Mouse (Mus musculus) heart, adult 8-10 months (tissue): ENCODE data around the gene Esr1. TPM values are rescaled to one million over a fixed set of nuclear protein-coding genes. Genes with fewer than 3 reads are reported as not detected.
A peak's percentile ranks its signal among the peaks of the same experiment; 100 is the strongest.
"Not testable (repeated sequence)": the region's sequence is repeated elsewhere in the genome, so short reads cannot be mapped to it uniquely, and the experiment has no call there.

Experiments used
- DNase-seq: peaks from one replicate; pipeline ENCODE4 v3.0.0; 2022; ENCODE audit warnings: low spot score
- total RNA-seq, 4 experiments: library from RNA; stranded (reverse); gene quantifications; 2 replicates each; pipeline ENCODE4 v1.2.4; 2022

Gene Esr1
- total RNA-seq, 4 experiments from 2014 or later, result 0.90 to 1.1 (median 1.0) TPM

DNA sequence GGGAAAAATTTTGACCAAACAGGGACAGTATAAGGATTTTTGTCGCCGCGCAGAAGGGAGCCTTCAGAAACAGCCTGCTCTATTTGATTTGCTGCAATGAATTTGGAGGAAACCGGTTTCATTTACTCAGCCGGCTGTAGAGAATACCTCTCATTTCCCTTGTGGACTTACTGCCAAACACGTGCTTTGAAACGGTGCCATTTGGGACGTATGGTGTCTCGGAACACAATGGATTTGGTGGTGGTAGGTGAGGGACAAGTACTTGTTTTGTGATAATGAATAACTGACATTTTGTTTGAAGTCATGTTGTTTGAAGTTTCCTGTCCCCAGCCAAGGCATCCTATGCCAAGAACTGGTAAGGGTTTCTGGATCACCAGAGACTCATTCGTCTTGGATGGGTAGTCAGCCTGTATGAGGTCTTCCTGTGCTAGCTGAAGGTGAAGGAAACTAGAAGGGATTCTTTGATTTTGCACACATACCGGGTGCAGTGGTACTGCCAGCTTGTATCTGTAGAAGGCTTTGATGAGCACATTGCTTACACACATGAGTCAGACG lies 72.4 kb downstream of the Esr1 start:
- no peak for DNase-seq

DNA sequence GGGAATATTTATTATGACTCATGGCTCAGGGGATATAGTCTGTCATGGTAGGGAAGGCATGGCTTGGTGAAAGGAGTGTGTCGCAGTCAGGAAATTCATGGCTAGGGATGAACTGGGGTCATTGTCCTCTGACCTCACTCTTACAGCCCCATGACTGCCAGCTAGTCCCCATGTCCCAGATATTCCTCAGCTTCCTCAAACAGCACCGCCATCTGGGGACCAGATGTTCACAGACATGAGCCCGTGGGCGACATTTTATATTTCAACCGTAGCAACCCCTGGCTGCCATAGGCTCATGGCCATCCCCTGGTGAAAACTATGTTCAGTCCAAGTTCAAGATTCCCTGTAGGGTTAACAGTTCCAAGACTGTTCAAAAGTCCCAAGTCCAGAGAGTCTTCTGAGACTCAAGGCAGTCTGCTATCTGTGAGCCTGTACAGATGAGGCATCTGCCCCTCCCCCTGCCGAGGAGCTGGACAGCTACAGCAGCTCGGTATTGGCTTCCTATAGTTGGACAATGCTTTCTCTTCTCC lies 83.0 kb downstream of the Esr1 start:
- no peak for DNase-seq

- DNase-seq, result no peak
Measured at GRCm38 (mm10) chr10:4709915-4710314, 98.5 kb downstream of the Esr1 start.

DNA sequence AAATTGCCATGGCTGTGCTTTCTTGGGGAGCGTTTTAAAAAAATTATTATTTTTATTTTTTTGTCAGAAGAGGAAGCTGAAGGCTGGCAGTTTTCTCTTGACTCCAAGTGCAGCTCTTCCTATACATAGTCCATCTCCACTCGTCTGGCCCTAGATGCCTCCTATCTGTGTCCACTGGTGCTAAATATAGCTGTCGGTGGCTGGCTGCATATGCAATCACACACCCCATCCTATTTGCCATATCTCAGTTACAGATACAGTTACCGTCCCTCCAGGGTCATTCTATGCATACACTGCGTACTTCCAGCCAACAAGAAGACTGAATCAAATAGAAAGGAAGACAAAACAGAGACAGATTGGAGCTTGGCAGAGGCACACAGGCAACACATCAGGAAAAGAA lies 100.0 kb downstream of the Esr1 start:
- DNase-seq, result no peak

- no peak for DNase-seq
Measured at GRCm38 (mm10) chr10:4712061-4712908, 100.9 kb downstream of the Esr1 start.

GRCm38 (mm10) chr10:4713398-4713797 lies 102.0 kb downstream of the Esr1 start:
- DNase-seq, result no peak

DNA sequence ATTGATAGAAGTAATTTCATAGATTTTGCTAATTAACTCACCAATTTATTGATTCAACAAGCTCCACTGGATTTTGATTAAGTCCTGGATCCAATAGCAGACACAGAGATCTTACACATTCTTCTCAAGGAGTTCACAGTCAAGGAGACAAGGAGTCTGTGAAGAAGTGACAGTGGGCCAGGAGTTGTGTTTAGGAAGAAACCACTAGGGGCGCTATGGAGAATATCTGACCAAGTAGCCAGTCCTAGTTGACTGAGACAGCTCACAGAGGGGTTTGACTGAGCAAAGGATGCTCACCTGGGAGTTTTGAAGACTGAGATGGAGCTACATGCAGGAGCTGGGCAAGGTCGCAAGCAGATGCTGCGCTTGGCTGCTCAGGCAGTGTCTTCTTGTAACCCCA lies 113.5 kb downstream of the Esr1 start:
- no peak for DNase-seq

GRCm38 (mm10) chr10:4726141-4726540 lies 114.7 kb downstream of the Esr1 start:
- no peak for DNase-seq

DNA sequence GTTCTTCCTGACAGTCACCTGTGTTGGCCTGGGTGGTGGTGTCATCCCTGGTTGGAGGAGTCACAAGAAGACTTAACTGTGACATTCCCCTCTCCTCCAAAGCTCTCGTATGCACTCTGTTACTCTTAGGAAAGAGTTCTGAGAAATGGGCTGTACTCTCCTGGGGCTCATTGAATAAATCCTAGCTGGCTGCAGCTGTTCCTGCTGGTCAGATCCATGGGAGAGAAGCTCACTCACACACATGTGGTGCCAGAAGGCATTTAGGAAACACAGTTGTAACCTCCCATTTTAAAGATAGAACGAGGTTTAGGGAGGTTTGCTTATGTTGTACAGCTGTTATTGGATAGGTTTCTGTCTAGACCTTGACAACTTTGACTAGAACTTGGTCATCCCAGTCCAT lies 120.9 kb downstream of the Esr1 start:
- DNase-seq, result no peak

GRCm38 (mm10) chr10:4733987-4734386 lies 122.6 kb downstream of the Esr1 start:
- DNase-seq, result no peak

DNA sequence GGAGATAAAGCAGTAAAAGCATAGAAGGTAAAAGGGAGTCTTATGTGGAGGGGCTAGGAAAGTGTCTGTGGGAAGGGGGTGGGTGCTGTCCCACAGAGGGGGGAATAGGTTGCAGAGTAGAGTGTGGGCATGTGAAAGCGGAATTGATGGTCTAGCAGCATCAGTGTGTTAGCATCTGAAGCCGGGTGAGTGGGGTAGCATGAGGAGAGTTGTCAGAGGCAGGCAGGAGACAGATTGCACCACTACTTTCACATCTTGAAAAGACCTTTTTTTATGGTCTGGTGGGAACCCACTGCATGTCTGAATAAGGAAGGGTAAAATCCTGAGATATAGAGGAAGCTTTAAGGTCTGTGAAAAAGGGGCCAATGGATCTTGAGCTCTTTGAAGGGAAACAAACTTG lies 123.5 kb downstream of the Esr1 start:
- DNase-seq, result no peak

DNA sequence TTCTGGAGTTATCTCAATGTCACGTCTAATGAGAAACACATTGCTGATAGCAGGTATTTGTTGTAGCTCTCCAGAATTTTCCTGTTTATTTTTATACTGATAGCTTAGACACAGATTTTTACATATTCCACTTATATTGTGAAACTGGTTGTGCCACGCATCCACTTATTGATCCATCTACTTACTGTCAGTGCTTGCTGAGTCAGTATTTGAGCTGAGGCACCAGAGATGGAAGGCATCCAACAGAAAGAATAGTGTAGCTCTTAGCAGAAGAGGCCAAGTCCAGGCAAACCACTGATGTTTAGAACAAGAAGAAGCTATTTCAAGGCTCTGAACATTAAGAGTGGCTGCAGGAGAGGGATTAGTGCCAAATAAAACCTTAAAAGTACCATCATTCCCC lies 126.9 kb downstream of the Esr1 start:
- DNase-seq, result no peak

DNA sequence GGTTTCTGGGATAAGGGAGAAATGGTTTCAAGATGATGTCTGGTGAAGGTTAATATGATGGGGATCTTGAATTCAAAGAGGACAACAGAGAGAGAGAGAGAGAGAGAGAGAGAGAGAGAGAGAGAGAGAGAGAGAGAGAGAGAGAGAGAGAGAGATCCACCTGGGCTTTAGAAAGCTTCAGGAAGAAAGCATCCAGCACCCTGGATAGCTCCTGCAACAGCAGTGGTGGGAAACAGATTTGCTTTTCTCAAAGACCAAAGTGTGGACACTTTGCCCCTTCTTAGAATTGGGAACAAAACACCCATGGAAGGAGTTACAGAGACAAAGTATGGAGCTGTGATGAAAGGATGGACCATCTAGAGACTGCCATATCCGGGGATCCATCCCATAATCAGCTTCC lies 139.7 kb downstream of the Esr1 start:
- not testable (repeated sequence) for DNase-seq

GRCm38 (mm10) chr10:4752977-4753376 lies 141.6 kb downstream of the Esr1 start:
- DNase-seq, result no peak

GRCm38 (mm10) chr10:4775541-4775940 lies 164.1 kb downstream of the Esr1 start:
- DNase-seq, result peak; percentile 42

GRCm38 (mm10) chr10:4776007-4776713 lies 164.8 kb downstream of the Esr1 start:
- DNase-seq, result peak; percentile 42

DNA sequence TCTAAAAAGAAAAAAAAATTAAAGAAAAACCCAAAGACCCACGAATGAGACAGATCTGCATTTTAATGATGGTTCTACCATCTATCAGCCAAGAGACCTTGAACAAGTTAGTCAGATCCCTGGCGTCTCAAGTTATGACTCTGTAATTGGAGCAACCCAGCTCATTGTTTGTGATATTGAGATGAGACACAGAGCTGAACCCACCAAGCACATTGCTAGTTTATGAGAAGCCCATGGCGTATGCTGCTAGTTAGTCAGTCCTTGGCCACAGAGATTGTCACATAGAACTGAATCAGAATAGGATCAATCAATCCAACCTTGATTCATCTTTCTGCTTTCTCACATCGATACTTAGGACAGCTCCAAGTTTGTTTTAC lies 165.3 kb downstream of the Esr1 start:
- DNase-seq, result no peak

DNA sequence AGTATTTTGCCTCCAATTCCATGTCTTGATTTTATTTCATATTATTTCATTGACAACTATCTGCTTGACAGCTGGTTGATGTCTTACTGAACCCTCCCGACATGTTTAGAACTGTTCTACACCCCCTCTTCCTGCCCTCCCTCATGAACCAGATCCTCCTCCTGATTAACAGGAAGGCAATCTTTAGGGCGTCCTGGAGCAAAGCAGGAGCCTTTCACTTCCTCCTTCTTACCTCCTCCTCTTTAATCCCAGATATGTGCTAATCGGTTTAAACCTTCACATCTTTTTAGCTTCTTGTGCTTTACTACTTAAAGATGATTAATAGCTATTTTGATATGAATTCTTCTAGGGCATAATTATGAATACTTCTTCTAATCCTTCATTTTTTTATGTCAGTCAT lies 166.6 kb downstream of the Esr1 start:
- no peak for DNase-seq

GRCm38 (mm10) chr10:4780926-4781325 lies 169.5 kb downstream of the Esr1 start:
- DNase-seq, result no peak

GRCm38 (mm10) chr10:4787003-4787628 lies 175.7 kb downstream of the Esr1 start:
- peak; percentile 20 for DNase-seq

DNA sequence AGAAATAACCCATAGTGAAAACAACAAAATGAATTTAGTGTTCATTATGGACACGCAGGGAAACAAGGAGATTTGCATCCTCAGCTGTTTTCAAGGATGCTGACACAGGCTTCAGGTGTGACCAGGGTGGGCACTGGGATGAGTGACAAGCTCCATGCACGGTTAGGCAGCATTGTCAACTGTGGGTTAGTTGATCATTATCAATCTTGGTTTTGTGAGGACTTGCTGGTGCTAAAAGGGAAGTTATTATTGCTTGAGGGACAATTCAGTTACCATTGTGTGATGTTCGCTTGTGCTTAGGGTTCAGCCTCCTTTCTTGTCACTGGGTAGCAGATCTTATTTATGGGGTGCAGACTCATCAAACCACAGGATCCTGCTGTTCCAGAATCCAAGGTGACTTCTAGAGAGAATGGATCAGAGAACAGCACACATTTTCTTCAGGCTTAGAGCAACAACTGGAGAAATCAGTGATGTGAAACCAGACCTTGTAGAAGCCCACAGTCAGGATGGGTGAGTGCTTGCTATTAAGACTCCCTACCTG lies 186.9 kb downstream of the Esr1 start:
- DNase-seq, result no peak

DNA sequence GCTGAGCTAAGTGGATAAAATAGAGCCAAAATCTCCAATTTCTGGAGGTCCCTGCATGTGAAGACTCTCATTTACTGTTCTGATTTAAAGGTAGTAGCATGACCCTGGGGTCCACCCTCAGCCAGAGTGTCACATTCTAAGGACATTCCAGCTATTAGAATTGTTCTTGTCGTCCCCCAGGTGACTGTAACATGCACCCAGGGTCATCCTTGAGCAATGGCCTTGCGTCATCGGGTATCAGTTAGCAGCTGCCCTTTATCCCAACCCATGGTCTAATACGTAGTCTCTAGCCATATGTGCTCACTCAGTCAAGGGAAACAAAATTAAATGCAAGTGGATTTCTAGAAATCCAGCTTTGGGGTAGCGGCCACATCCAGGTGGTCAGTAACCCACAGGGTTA lies 213.0 kb downstream of the Esr1 start:
- no peak for DNase-seq
